Mouse (Mus musculus): ENCODE data around the gene Nfia. TPM values are rescaled to one million over a fixed set of nuclear protein-coding genes. Genes with fewer than 3 reads are reported as not detected.
A peak's percentile ranks its signal among the peaks of the same experiment; 100 is the strongest.

Nfia gene
- polyA plus RNA-seq, 3 experiments from 2014 or later, result 11.0 to 19.2 (median 15.7) TPM

GRCm38 (mm10) chr4:97874916-97875315 is 102.4 kb downstream of the Nfia start:
- ATAC-seq, result no peak

- ATAC-seq, result no peak
These were observed 103.4 kb downstream of the Nfia start for GRCm38 (mm10) chr4:97875901-97876300.

GRCm38 (mm10) chr4:97879696-97880095 is 107.2 kb downstream of the Nfia start:
- ATAC-seq, result no peak

- no peak for ATAC-seq
These were observed 107.9 kb downstream of the Nfia start for GRCm38 (mm10) chr4:97880120-97881055.

- peak; percentile 82 for ATAC-seq
These were observed 113.0 kb downstream of the Nfia start for GRCm38 (mm10) chr4:97885574-97885973.

GRCm38 (mm10) chr4:97886220-97886619 is 113.7 kb downstream of the Nfia start:
- ATAC-seq, result no peak

GRCm38 (mm10) chr4:97887228-97887627 is 114.7 kb downstream of the Nfia start:
- no peak for ATAC-seq

- ATAC-seq, result no peak
These were observed 118.5 kb downstream of the Nfia start for GRCm38 (mm10) chr4:97891063-97891462.

GRCm38 (mm10) chr4:97891611-97892010 is 119.1 kb downstream of the Nfia start:
- ATAC-seq, result no peak

- no peak for ATAC-seq
These were observed 121.7 kb downstream of the Nfia start for GRCm38 (mm10) chr4:97893915-97894884.

- ATAC-seq, result no peak
These were observed 123.4 kb downstream of the Nfia start for GRCm38 (mm10) chr4:97895940-97896339.

GRCm38 (mm10) chr4:97900256-97900944 is 127.9 kb downstream of the Nfia start:
- no peak for ATAC-seq

GRCm38 (mm10) chr4:97905826-97906225 is 133.3 kb downstream of the Nfia start:
- no peak for ATAC-seq

- no peak for ATAC-seq
These were observed 136.1 kb downstream of the Nfia start for GRCm38 (mm10) chr4:97908576-97909147.

- ATAC-seq, result no peak
These were observed 137.7 kb downstream of the Nfia start for GRCm38 (mm10) chr4:97910115-97910776.

GRCm38 (mm10) chr4:97910777-97911580 is 138.4 kb downstream of the Nfia start:
- no peak for ATAC-seq

GRCm38 (mm10) chr4:97911755-97912154 is 139.2 kb downstream of the Nfia start:
- ATAC-seq, result no peak

GRCm38 (mm10) chr4:97912155-97912554 is 139.6 kb downstream of the Nfia start:
- ATAC-seq, result no peak

GRCm38 (mm10) chr4:97912560-97912959 is 140.0 kb downstream of the Nfia start:
- no peak for ATAC-seq

GRCm38 (mm10) chr4:97914348-97914747 is 141.8 kb downstream of the Nfia start:
- ATAC-seq, result no peak

GRCm38 (mm10) chr4:97914761-97915160 is 142.2 kb downstream of the Nfia start:
- no peak for ATAC-seq

Data from inflammation-experienced regulatory T-cells, adult 6 months (primary cell).